Mouse (Mus musculus) cortical plate, adult 2 months (tissue): ENCODE measurements around the gene Adgre5. TPM values are rescaled to one million over a fixed set of nuclear protein-coding genes. Genes with fewer than 3 reads are reported as not detected.

Experiments
- H3K27ac ChIP-seq: fragments of 200-500 bp; 2 replicates; pipeline ENCODE4 v1.5.1; 2012; ENCODE audit warnings: low read length, control low read depth, inconsistent platforms; ENCODE audit not compliant: insufficient read depth
- H3K4me1 ChIP-seq: fragments of 200-500 bp; 2 replicates; pipeline ENCODE4 v1.6.1; 2011; ENCODE audit warnings: low read length; ENCODE audit not compliant: control insufficient read depth, insufficient read depth
- H3K4me3 ChIP-seq: fragments of 200-500 bp; 2 replicates; pipeline ENCODE4 v1.5.1; 2011; ENCODE audit warnings: mild to moderate bottlenecking, low read length, control low read depth; ENCODE audit not compliant: insufficient read depth
- CTCF ChIP-seq: fragments of 200-500 bp; IDR thresholded peaks from 2 replicates; pipeline ENCODE4 v1.5.1; 2011; ENCODE audit warnings: mild to moderate bottlenecking, control low read depth, low read length; ENCODE audit not compliant: insufficient read depth; ENCODE audit errors: extremely low read depth
- POLR2A ChIP-seq: fragments of 200-500 bp; IDR thresholded peaks from 2 replicates; pipeline ENCODE4 v1.6.1; 2011; ENCODE audit warnings: mild to moderate bottlenecking, low read length, control low read depth; ENCODE audit not compliant: insufficient read depth; ENCODE audit errors: extremely low read depth
- polyA plus RNA-seq: library from polyadenylated mRNA; depleted of rRNA; stranded (reverse); fragments of >200 nt; gene quantifications from 2 replicates; pipeline ENCODE4 v1.2.3, GENCODE M21; 2012

The Adgre5 gene
- polyA plus RNA-seq, 1 experiment, result 26.9 TPM

- Histone ChIP-seq H3K4me3 (no peak overlapping the region), H3K27ac (no peak overlapping the region), H3K4me1 (no peaks in the 10 kb centered on the region)
- peak; percentile 32 for TF ChIP-seq CTCF
- TF ChIP-seq POLR2A, result no peak
These were observed 11.9 kb downstream of the Adgre5 start for GRCm38 (mm10) chr8:83729009-83729807.

- Histone ChIP-seq H3K27ac (no peak overlapping the region), H3K4me3 (no peak overlapping the region), H3K4me1 (no peaks in the 10 kb centered on the region)
- TF ChIP-seq CTCF, result no peak
- no peak for TF ChIP-seq POLR2A
These were observed 15.5 kb downstream of the Adgre5 start for GRCm38 (mm10) chr8:83725521-83726102.

GRCm38 (mm10) chr8:83724697-83725482, 16.2 kb downstream of the Adgre5 start:
- TF ChIP-seq POLR2A (no peak), CTCF (peak; percentile 94)
- no peaks in the 10 kb centered on the region for H3K4me1 ChIP-seq
- H3K4me3 ChIP-seq, result no peak overlapping the region
- H3K27ac ChIP-seq, result no peak overlapping the region

GRCm38 (mm10) chr8:83723447-83724083, 17.6 kb downstream of the Adgre5 start:
- H3K4me1 ChIP-seq, result no peaks in the 10 kb centered on the region
- H3K4me3 ChIP-seq, result no peak overlapping the region
- TF ChIP-seq CTCF (no peak), POLR2A (no peak)
- H3K27ac ChIP-seq, result no peak overlapping the region

GRCm38 (mm10) chr8:83722631-83723030, 18.5 kb downstream of the Adgre5 start:
- no peak overlapping the region for H3K27ac ChIP-seq
- TF ChIP-seq CTCF, result no peak
- TF ChIP-seq POLR2A, result no peak
- no peaks in the 10 kb centered on the region for H3K4me1 ChIP-seq

GRCm38 (mm10) chr8:83721405-83722025, 19.6 kb downstream of the Adgre5 start:
- no peak for TF ChIP-seq POLR2A
- TF ChIP-seq CTCF, result no peak
- no peak overlapping the region for H3K27ac ChIP-seq

More at GRCm38 (mm10) chr8:83722631-83723030, 18.5 kb downstream of the Adgre5 start:
- no peak overlapping the region for H3K4me3 ChIP-seq

GRCm38 (mm10) chr8:83719693-83720092, 21.4 kb downstream of the Adgre5 start:
- Histone ChIP-seq H3K4me1 (peaks cover 2% of the 10 kb centered on the region; the same call in 1 of the 2 replicates), H3K27ac (no peak overlapping the region), H3K4me3 (no peak overlapping the region)
- TF ChIP-seq POLR2A (no peak), CTCF (no peak)

More at GRCm38 (mm10) chr8:83721405-83722025, 19.6 kb downstream of the Adgre5 start:
- Histone ChIP-seq H3K4me1 (peaks cover 2% of the 10 kb centered on the region; the same call in 1 of the 2 replicates), H3K4me3 (no peak overlapping the region)

- TF ChIP-seq POLR2A (no peak), CTCF (no peak)
- Histone ChIP-seq H3K4me3 (no peak overlapping the region), H3K27ac (no peak overlapping the region), H3K4me1 (peaks cover 2% of the 10 kb centered on the region; the same call in 1 of the 2 replicates)
These were observed 22.1 kb downstream of the Adgre5 start for GRCm38 (mm10) chr8:83719048-83719447.
